7 mouse cellular contexts compared by ENCODE assay signal in genomic region chr5:110057637-110058408, GRCm38 (mm10). TPM values are rescaled to one million over a fixed set of nuclear protein-coding genes. Genes with fewer than 3 reads are reported as not detected.
DNase-seq lines count a peak whose midpoint lies in the region; ATAC-seq lines count a peak whose summit lies in the region.

No protein-coding gene starts in this region.

- peak; percentile 90 for DNase-seq in adrenal gland, postnatal 14 days
- DNase-seq in embryonic facial prominence, embryonic 11.5 days (ENCODE audit: low spot score), result peak; percentile 84
- peak; percentile 99 for DNase-seq in heart, adult 11 months
- DNase-seq in kidney, adult 18-20 months, result peak; percentile 87
- DNase-seq in limb, embryonic 11.5 days (ENCODE audit: low spot score), result peak; percentile 83
- DNase-seq in midbrain, embryonic 14.5 days, result peak; percentile 84
- peak; percentile 65 to 78 for DNase-seq in spleen, adult 18-20 months

- ATAC-seq in embryonic facial prominence, embryonic 11.5 days (replicated peaks; ENCODE audit: insufficient number of reproducible peaks, low FRiP score, low TSS enrichment, low read depth), result peak; percentile 98
- ATAC-seq in limb, embryonic 11.5 days (ENCODE audit: insufficient number of reproducible peaks, low FRiP score, low TSS enrichment, low read depth), result peak; percentile 98
- peak; percentile 95 for ATAC-seq in midbrain, embryonic 14.5 days (ENCODE audit: low FRiP score, low TSS enrichment)

- H3K27ac ChIP-seq in embryonic facial prominence, embryonic 11.5 days (replicated peaks; ENCODE audit: low read depth, low read length), result no peak overlapping the region
- H3K27ac ChIP-seq in limb, embryonic 11.5 days (replicated peaks; ENCODE audit: low read depth, low read length), result no peak overlapping the region
- H3K27ac ChIP-seq in midbrain, embryonic 14.5 days (replicated peaks; ENCODE audit: low read depth, low read length), result 0 out of 2 replicates have a peak overlapping the region, but pooled peaks have one; percentile 49

- 2% methylated on average over 19 of the region's 19 CpGs for WGBS in embryonic facial prominence, embryonic 11.5 days
- WGBS in limb, embryonic 11.5 days, result 3% methylated on average over 19 of the region's 19 CpGs
- WGBS in midbrain, embryonic 14.5 days, result 3% methylated on average over 19 of the region's 19 CpGs

- H3K4me1 ChIP-seq in embryonic facial prominence, embryonic 11.5 days (ENCODE audit: control insufficient read depth, insufficient read depth, low read length), result no peaks in the 10 kb centered on the region
- H3K4me1 ChIP-seq in limb, embryonic 11.5 days (ENCODE audit: control insufficient read depth, insufficient read depth, low read length), result no peaks in the 10 kb centered on the region
- H3K4me1 ChIP-seq in midbrain, embryonic 14.5 days (ENCODE audit: control insufficient read depth, insufficient read depth, low read length), result no peaks in the 10 kb centered on the region

- no peaks in the 10 kb centered on the region for H3K9me3 ChIP-seq in embryonic facial prominence, embryonic 11.5 days (replicated peaks; ENCODE audit: control insufficient read depth, low read length)
- no peaks in the 10 kb centered on the region for H3K9me3 ChIP-seq in limb, embryonic 11.5 days (ENCODE audit: control insufficient read depth, low read length)
- 0 out of 2 replicates have a peak, but pooled peaks cover 3% of the 10 kb centered on the region for H3K9me3 ChIP-seq in midbrain, embryonic 14.5 days (ENCODE audit: control insufficient read depth, low read length)

- no peaks in the 10 kb centered on the region for H3K27me3 ChIP-seq in embryonic facial prominence, embryonic 11.5 days (ENCODE audit: control insufficient read depth, insufficient read depth, low read length)
- H3K27me3 ChIP-seq in limb, embryonic 11.5 days (ENCODE audit: control insufficient read depth, insufficient read depth, low read length), result no peaks in the 10 kb centered on the region
- no peaks in the 10 kb centered on the region for H3K27me3 ChIP-seq in midbrain, embryonic 14.5 days (ENCODE audit: control insufficient read depth, insufficient read depth, low read length)

- H3K4me3 ChIP-seq in embryonic facial prominence, embryonic 11.5 days (ENCODE audit: low read depth, low read length), result peak overlapping the region; percentile 46
- peak overlapping the region; percentile 55 for H3K4me3 ChIP-seq in limb, embryonic 11.5 days (ENCODE audit: low read depth, low read length)
- H3K4me3 ChIP-seq in midbrain, embryonic 14.5 days (replicated peaks; ENCODE audit: low read depth, low read length), result peak overlapping the region; percentile 45

- no peaks in the 10 kb centered on the region for H3K36me3 ChIP-seq in embryonic facial prominence, embryonic 11.5 days (replicated peaks; ENCODE audit: control insufficient read depth, insufficient read depth, low read depth, low read length)
- H3K36me3 ChIP-seq in limb, embryonic 11.5 days (ENCODE audit: control insufficient read depth, insufficient read depth, low read length), result no peaks in the 10 kb centered on the region
- no peaks in the 10 kb centered on the region for H3K36me3 ChIP-seq in midbrain, embryonic 14.5 days (ENCODE audit: control insufficient read depth, insufficient read depth, low read length)

- H3K9ac ChIP-seq in embryonic facial prominence, embryonic 11.5 days (replicated peaks; ENCODE audit: low read length), result peak overlapping the region; percentile 63
- H3K9ac ChIP-seq in limb, embryonic 11.5 days (ENCODE audit: low read length), result peak overlapping the region; percentile 61
- peak overlapping the region; percentile 50 for H3K9ac ChIP-seq in midbrain, embryonic 14.5 days (replicated peaks; ENCODE audit: low read length)

- peak overlapping the region; percentile 49 for H3K4me2 ChIP-seq in embryonic facial prominence, embryonic 11.5 days (ENCODE audit: low read depth, low read length)
- peak overlapping the region; percentile 46 for H3K4me2 ChIP-seq in limb, embryonic 11.5 days (ENCODE audit: low read depth, severe bottlenecking)
- peak overlapping the region; percentile 53 for H3K4me2 ChIP-seq in midbrain, embryonic 14.5 days (ENCODE audit: low read length)

RNA-seq across cellular contexts. Expression of gene Gm17655, which starts 14.5 kb away (rescaled TPM):
- total RNA-seq in adrenal gland, postnatal 14 days (2021), result 4.4 and 6.6 TPM in 2 replicates
- polyA plus RNA-seq in embryonic facial prominence, embryonic 11.5 days (2014; fragmentation: Nextera tagmentation; extraction: Ambion mirVana), result 4.5 and 7.1 TPM in 2 replicates
- 3.7 and 8.3 TPM in 2 replicates for polyA plus RNA-seq in limb, embryonic 11.5 days (2014; fragmentation: Nextera tagmentation; extraction: Ambion mirVana)
- 6.8 and 7.4 TPM in 2 replicates for polyA plus RNA-seq in midbrain, embryonic 14.5 days (2014; fragmentation: Nextera tagmentation; extraction: Ambion mirVana)

RNA-seq across cellular contexts. Expression of gene Gm35315, which starts 36.4 kb away (rescaled TPM):
- 0.11 and 0.45 TPM in 2 replicates for total RNA-seq in adrenal gland, postnatal 14 days (2021)
- polyA plus RNA-seq in embryonic facial prominence, embryonic 11.5 days (2014; fragmentation: Nextera tagmentation; extraction: Ambion mirVana), result 1.3 and 1.5 TPM in 2 replicates
- 0.64 and 1.6 TPM in 2 replicates for polyA plus RNA-seq in limb, embryonic 11.5 days (2014; fragmentation: Nextera tagmentation; extraction: Ambion mirVana)
- 0.55 and 0.80 TPM in 2 replicates for polyA plus RNA-seq in midbrain, embryonic 14.5 days (2014; fragmentation: Nextera tagmentation; extraction: Ambion mirVana)

RNA-seq across cellular contexts. Expression of gene Plcxd1, which starts 41.9 kb away (rescaled TPM):
- not detected in 2 replicates for total RNA-seq in adrenal gland, postnatal 14 days (2021)
- 0.27 and 0.39 TPM in 2 replicates for polyA plus RNA-seq in embryonic facial prominence, embryonic 11.5 days (2014; fragmentation: Nextera tagmentation; extraction: Ambion mirVana)
- 0.57 and 0.75 TPM in 2 replicates for polyA plus RNA-seq in limb, embryonic 11.5 days (2014; fragmentation: Nextera tagmentation; extraction: Ambion mirVana)
- 1.9 and 3.5 TPM in 2 replicates for polyA plus RNA-seq in midbrain, embryonic 14.5 days (2014; fragmentation: Nextera tagmentation; extraction: Ambion mirVana)

RNA-seq across cellular contexts. Expression of gene Gtpbp6, which starts 50.2 kb away (rescaled TPM):
- total RNA-seq in adrenal gland, postnatal 14 days (2021), result 57.4 and 63.7 TPM in 2 replicates
- polyA plus RNA-seq in embryonic facial prominence, embryonic 11.5 days (2014; fragmentation: Nextera tagmentation; extraction: Ambion mirVana), result 20.9 and 24.8 TPM in 2 replicates
- 27.4 and 29.7 TPM in 2 replicates for polyA plus RNA-seq in limb, embryonic 11.5 days (2014; fragmentation: Nextera tagmentation; extraction: Ambion mirVana)
- polyA plus RNA-seq in midbrain, embryonic 14.5 days (2014; fragmentation: Nextera tagmentation; extraction: Ambion mirVana), result 50.8 and 64.3 TPM in 2 replicates

RNA-seq across cellular contexts. Expression of gene Zfp605, which starts 52.1 kb away (rescaled TPM):
- total RNA-seq in adrenal gland, postnatal 14 days (2021), result 4.7 and 7.8 TPM in 2 replicates
- polyA plus RNA-seq in embryonic facial prominence, embryonic 11.5 days (2014; fragmentation: Nextera tagmentation; extraction: Ambion mirVana), result 4.5 and 4.8 TPM in 2 replicates
- 4.1 and 4.2 TPM in 2 replicates for polyA plus RNA-seq in limb, embryonic 11.5 days (2014; fragmentation: Nextera tagmentation; extraction: Ambion mirVana)
- polyA plus RNA-seq in midbrain, embryonic 14.5 days (2014; fragmentation: Nextera tagmentation; extraction: Ambion mirVana), result 15.9 and 20.0 TPM in 2 replicates
